Mouse (Mus musculus) cerebellum, adult 9-11 months (tissue): ENCODE measurements around the gene Itgb8.

Experiments used
- DNase-seq: peaks from one replicate; pipeline ENCODE4 v3.0.0; 2022

The Itgb8 gene

DNA sequence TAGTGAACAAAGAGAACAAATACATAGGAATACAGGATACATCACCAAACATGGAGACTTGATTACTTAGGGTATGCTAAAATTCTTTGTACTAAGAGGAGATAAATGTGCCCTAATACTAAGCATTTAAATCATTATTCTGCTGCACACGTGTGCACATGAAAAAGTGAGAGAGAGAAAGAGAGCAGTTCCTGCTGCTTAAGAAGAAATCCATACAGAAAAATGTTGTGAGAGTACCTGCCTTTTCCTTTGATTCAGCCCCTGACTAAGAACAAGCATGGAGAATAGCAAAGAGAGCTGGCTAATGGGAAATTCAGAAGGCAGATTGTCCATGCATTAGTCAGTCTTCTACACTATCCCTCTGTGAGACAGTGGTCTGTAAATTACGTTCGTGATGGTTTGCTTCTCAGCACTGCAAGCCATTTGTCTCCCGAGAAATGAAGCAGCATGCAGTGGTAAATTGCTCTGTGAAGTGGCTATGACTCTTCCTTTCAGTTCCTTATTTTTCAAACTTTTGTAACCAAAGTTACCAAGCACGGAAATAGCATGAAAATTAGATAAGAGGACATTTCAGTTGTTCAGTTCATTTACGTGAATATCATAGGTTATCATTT, 125.0 kb downstream of the Itgb8 start:
- no peak for DNase-seq

DNA sequence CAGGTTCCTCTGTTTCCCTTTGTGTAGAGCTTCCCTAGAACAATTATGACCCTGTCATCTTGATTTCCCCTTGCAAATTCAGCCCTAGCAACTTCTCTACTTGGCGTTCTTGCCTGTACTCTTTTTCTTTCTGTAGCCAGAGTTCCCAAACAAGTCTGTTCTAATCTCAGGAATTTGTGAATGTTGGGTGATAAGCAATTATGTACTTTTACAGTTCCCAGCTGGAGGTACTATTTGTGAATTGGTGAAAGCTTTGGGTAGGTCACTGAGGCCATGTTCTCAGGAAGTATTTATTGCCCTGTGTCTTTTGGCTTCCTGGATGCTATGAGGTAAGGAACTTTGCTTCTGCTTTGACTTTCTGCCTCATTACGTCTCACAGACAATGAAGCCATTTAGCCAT, 128.5 kb downstream of the Itgb8 start:
- DNase-seq: no peak
